Comparison of ENCODE assay signal across 34 mouse cellular contexts in the genomic region with DNA sequence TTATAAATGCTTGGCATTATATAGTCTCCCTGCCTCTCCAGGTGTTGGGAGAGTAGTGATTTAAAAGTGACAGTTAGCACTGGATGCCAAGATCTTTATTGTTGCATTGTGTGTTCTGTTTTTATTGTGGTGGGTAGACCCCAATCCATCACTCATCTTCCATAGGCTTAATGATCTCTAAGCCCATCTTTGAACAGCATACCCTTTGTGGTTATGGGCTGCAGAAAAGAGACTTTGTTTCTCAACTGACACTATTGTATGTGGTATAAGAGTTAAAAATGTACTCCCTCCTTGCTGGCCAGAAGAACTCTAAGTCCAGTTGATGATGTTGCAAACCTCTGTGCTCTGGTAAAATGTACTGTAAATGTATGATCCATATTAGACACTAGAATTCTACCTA.
"Had no signal": no experiment of that assay in that cellular context is flagged by ENCODE, and none has a peak within 500 bp of the region (broad histone marks: within the 10 kb centered on the region; RNA-seq: fewer than 3 reads in every experiment).

No protein-coding gene starts in this region.

- H3K27ac ChIP-seq: heart, adult 2 months; heart, embryonic 10.5 days; heart, embryonic 13.5 days; heart, embryonic 15.5 days; hindbrain, embryonic 10.5 days; hindbrain, embryonic 12.5 days; hindbrain, embryonic 13.5 days; hindbrain, embryonic 14.5 days; hindbrain, embryonic 15.5 days; hindbrain, postnatal 0 days; intestine, embryonic 15.5 days; kidney, embryonic 15.5 days; kidney, postnatal 0 days; layer of hippocampus, adult 2 months had no signal

- DNase-seq: heart, adult 2 months; heart, postnatal 14 days; heart, postnatal 36 days; heart, postnatal 4 days; kidney, adult 11 months; kidney, adult 18-20 months; kidney, adult 2 months; kidney, adult 8-10 months; kidney, adult 9 months; kidney, postnatal 10 days; kidney, postnatal 14 days; kidney, postnatal 25 days; kidney, postnatal 36 days; kidney, postnatal 4 days; layer of hippocampus, adult 9-11 months had no signal

- ATAC-seq: hindbrain, embryonic 16.5 days; hindbrain, postnatal 0 days; inflammation-experienced regulatory T-cells, adult 6 months; intestine, embryonic 15.5 days; intestine, embryonic 16.5 days; intestine, postnatal 0 days had no signal

- H3K4me3 ChIP-seq: heart, adult 2 months; heart, embryonic 10.5 days; heart, embryonic 12.5 days; heart, embryonic 13.5 days; heart, embryonic 15.5 days; hindbrain, embryonic 10.5 days; hindbrain, embryonic 12.5 days; hindbrain, embryonic 13.5 days; hindbrain, embryonic 15.5 days; intestine, embryonic 15.5 days; kidney, embryonic 15.5 days; layer of hippocampus, adult 2 months had no signal

- H3K27me3 ChIP-seq: heart, embryonic 12.5 days; heart, embryonic 13.5 days; heart, embryonic 15.5 days; hindbrain, embryonic 12.5 days; hindbrain, embryonic 13.5 days; hindbrain, embryonic 15.5 days; intestine, embryonic 15.5 days; kidney, embryonic 15.5 days had no signal

- H3K4me1 ChIP-seq: heart, embryonic 10.5 days; heart, embryonic 12.5 days; heart, embryonic 13.5 days; heart, embryonic 15.5 days; hindbrain, embryonic 10.5 days; hindbrain, embryonic 12.5 days; hindbrain, embryonic 13.5 days; hindbrain, embryonic 15.5 days; intestine, embryonic 15.5 days; kidney, embryonic 15.5 days had no signal

- H3K9me3 ChIP-seq: heart, embryonic 10.5 days; heart, embryonic 12.5 days; heart, embryonic 13.5 days; heart, embryonic 15.5 days; hindbrain, embryonic 10.5 days; hindbrain, embryonic 12.5 days; hindbrain, embryonic 13.5 days; hindbrain, embryonic 15.5 days; intestine, embryonic 15.5 days; kidney, embryonic 15.5 days had no signal

- H3K9ac ChIP-seq: heart, embryonic 12.5 days; heart, embryonic 13.5 days; heart, embryonic 15.5 days; hindbrain, embryonic 12.5 days; hindbrain, embryonic 13.5 days; hindbrain, embryonic 14.5 days; hindbrain, embryonic 15.5 days; intestine, embryonic 15.5 days; kidney, embryonic 15.5 days had no signal

- H3K4me2 ChIP-seq: heart, embryonic 11.5 days; heart, embryonic 12.5 days; heart, embryonic 13.5 days; heart, embryonic 15.5 days; hindbrain, embryonic 12.5 days; hindbrain, embryonic 13.5 days; hindbrain, embryonic 14.5 days; hindbrain, embryonic 15.5 days; intestine, embryonic 15.5 days; kidney, embryonic 15.5 days had no signal

- H3K36me3 ChIP-seq: heart, embryonic 10.5 days; heart, embryonic 12.5 days; heart, embryonic 13.5 days; heart, embryonic 15.5 days; hindbrain, embryonic 10.5 days; hindbrain, embryonic 12.5 days; hindbrain, embryonic 13.5 days; hindbrain, embryonic 15.5 days; intestine, embryonic 15.5 days; kidney, embryonic 15.5 days had no signal
